Mouse (Mus musculus): ENCODE measurements around the gene Wscd2. TPM values are rescaled to one million over a fixed set of nuclear protein-coding genes. Genes with fewer than 3 reads are reported as not detected.

Wscd2 gene
- total RNA-seq, 2 experiments from 2014 or later: 84.5 to 89.7 TPM

DNA sequence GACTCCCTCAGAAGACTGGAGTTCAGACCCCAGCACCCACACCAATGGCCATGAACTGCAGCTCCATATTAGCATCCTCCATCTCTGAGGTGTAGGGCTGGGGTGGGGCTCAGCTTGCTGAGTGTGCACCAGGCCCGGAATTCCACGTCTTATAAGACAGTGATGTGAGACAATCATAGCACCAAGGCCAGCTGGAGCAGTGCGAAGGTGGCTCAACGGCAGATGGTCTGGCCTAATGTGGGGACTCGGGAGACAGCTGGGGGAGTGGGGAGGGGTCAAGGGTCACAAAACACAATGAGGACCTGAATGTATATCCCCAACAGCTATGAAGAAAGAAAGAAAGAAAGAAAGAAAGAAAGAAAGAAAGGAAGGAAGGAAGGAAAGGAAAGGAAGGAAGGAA lies 9.7 kb upstream of the Wscd2 start:
- DNase-seq (ENCODE audit: extremely low spot score in 1 of 2, low spot score in 1 of 2): no peak

GRCm38 (mm10) chr5:113485584-113486162 lies 4.5 kb upstream of the Wscd2 start:
- DNase-seq (ENCODE audit: extremely low spot score in 1 of 2, low spot score in 1 of 2): no peak

DNA sequence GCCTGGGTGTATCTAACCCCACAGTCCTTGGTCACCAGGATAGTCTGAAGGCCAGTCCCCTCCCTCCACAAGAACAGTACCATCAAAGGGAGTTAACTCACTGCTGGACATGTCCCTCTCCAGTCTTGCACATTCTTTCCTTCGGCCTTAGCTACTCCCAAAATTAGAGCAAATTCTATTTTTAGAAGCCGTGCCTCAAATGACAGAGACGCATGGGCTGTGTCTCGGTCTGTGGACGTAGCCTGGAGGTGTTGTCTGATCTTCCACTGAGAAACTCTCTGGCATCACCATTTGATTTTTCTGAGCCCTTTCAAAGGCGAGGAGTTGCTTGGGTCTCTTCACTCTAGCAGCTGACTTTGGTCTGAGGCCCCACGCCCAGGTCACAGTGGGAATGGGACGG lies 2.3 kb upstream of the Wscd2 start:
- DNase-seq (ENCODE audit: extremely low spot score in 1 of 2, low spot score in 1 of 2): no peak

- DNase-seq (ENCODE audit: extremely low spot score in 1 of 2, low spot score in 1 of 2): no peak
Observed at GRCm38 (mm10) chr5:113489617-113490016, 516 bp upstream of the Wscd2 start.

DNA sequence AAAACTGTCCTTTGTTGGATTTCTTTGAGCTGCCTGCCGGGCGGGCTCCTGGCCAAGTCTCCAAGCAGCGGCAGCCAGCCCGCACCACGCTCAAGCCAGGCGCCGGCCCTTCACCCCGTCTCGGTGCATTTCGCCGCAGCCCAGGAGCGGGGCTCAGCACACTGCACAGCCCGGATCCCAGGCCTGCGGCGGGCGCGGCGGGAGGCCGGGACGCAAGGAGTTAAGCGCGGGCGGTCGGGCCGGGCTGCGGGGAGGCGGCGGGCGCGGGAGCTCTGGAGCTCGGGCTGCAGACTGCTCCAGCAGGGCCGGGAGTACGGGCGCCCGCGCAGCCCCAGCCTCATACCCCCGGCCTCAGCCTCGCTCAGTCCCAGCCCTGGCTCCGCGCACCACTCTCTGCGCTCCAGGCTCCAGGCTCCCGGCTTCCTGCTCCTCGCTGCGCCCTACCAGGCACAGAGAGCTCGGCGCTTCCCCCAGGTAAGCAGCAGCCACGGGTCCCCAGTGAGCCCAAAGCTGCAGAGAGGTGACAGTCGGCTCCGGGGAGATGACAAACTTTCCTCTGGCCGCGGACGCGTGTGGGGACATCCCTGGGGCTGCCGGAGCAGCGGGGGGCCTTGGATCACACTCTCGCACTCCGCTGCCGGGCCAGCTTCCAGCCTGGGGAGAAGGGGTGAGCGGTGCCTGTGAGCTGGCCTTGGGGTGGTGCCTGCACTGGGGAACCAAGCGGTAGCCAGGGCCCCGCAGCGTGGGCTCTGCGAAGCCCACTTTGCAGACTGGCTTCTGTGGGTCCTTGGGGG lies 531 bp downstream of the Wscd2 start:
- DNase-seq (ENCODE audit: extremely low spot score in 1 of 2, low spot score in 1 of 2): peak; percentile 63 to 68

DNA sequence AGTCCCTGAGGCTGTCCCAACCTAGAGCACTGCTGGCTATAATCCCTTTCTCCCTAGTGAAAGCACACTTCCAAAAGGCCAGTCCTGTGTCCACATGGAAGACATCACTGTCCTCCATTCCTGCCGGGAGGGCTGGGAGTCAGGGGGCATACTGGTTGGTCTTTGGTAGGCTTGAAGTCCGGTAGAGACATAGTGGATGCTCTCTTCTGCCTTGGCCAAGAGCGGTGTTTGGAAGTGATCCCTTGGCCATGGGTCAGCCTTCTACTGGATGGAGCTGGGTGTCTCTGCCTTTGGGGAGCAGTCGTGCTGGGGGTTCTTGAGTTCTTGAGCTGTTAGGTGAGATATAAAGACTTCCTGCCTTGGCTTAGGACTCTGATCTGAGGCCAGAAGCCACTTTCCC lies 1.4 kb downstream of the Wscd2 start:
- DNase-seq (ENCODE audit: extremely low spot score in 1 of 2, low spot score in 1 of 2): no peak

GRCm38 (mm10) chr5:113491988-113492387 lies 1.9 kb downstream of the Wscd2 start:
- no peak for DNase-seq (ENCODE audit: extremely low spot score in 1 of 2, low spot score in 1 of 2)

- peak; percentile 32 to 48 for DNase-seq (ENCODE audit: extremely low spot score in 1 of 2, low spot score in 1 of 2)
Observed at GRCm38 (mm10) chr5:113492417-113493035, 2.4 kb downstream of the Wscd2 start.

- DNase-seq (ENCODE audit: extremely low spot score in 1 of 2, low spot score in 1 of 2): no peak
Observed at GRCm38 (mm10) chr5:113493997-113494396, 3.9 kb downstream of the Wscd2 start.

DNA sequence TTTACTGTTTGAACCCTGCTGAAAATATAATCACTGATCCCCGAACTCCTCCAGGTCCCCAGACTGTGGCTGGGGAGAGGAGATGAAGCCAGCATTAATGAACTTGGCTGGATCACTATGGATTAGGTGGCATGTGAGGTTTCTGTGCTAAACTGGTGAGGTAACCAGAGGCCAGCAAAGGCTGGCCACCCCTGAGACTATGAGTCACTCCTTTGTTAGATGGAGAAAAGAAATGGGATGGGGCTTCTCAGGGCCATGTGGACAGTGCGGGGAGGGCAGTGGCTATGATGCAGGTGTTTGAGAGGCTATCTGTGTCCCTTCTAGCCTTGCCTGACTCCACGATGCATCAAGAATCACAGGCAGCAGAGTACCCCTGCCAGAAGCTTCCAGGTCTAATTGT lies 6.8 kb downstream of the Wscd2 start:
- no peak for DNase-seq (ENCODE audit: extremely low spot score in 1 of 2, low spot score in 1 of 2)

- DNase-seq (ENCODE audit: extremely low spot score in 1 of 2, low spot score in 1 of 2): no peak
Observed at GRCm38 (mm10) chr5:113499421-113499820, 9.3 kb downstream of the Wscd2 start.

DNA sequence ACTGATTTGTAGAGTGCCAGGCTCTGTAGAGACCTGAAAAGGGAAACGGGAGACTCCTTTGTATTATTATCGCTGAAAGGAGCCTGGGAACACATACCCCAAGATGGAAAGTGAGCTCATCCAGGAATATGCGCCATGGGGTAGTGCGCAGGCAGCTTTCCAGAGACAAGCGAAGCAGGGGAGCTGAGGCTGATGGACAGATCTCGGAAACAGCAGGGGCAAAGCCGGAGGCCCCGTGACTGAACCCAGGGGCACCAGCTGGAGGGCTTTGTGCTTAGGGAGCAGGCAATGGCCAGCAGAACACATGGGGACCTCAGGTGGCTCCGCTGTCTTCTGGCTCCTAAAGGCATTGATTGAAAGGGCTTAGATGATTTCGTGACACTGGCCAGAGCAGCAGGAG lies 13.1 kb downstream of the Wscd2 start:
- DNase-seq (ENCODE audit: extremely low spot score in 1 of 2, low spot score in 1 of 2): peak in 1 of 2 experiments; percentile 31

GRCm38 (mm10) chr5:113504654-113505053 lies 14.5 kb downstream of the Wscd2 start:
- DNase-seq (ENCODE audit: extremely low spot score in 1 of 2, low spot score in 1 of 2): no peak

DNA sequence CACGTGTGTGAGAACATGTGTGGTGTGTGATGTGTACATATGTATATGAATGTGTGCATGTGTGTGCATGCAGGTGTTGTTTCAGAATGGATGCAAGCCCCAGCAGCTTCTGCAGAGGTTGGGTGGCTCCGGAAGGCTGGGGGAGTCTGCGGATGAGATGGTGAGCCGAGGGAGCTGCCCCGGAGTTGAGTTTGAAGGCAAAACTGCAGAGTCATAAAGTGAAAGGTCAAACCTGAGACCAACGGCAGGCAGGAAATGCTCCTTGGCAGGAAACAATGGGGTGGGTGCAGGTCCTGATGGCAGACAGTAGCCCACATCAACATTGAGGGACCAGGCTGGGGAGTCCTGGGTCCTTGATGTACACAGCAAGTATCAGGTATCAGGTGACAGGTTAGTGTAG lies 15.9 kb downstream of the Wscd2 start:
- no peak for DNase-seq (ENCODE audit: extremely low spot score in 1 of 2, low spot score in 1 of 2)

DNA sequence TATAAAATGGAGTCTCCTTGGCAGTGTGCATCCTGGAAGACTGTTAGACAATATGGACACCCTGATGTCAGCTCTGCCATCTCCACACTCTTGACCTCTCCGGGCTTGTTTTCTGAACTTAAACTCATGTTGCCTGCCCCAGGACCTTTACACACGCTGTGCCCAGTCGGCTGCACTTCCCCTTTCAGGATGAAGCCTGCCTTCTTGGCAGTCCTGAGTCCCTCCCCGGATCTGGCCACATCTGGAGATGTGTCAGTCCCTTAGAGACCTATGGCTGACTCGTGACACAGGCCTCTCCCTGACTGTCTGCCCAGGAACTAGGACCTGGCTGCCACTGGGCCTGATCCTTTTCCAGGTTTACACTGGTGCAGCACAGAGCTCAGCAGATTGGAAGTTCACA lies 16.6 kb downstream of the Wscd2 start:
- no peak for DNase-seq (ENCODE audit: extremely low spot score in 1 of 2, low spot score in 1 of 2)

DNA sequence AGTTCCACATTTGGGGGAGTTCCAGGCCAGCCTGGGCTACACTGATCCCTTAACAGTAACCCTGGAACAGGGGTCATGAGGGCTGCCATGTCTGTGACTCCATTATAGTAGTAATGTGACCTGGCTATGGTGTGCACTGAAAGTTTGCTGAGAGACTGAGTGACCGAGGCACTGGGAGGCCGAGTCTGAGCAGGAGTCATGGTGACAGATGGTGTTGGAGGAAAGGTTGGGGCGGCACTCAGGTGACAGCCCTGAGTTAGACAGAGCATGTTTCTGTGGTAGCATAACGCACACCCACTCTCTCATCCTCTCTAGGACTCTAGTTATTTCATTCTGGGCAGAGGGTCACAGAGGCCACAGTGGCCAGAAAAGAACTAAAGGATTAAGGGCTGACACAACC lies 19.0 kb downstream of the Wscd2 start:
- DNase-seq (ENCODE audit: extremely low spot score in 1 of 2, low spot score in 1 of 2): no peak

- no peak for DNase-seq (ENCODE audit: extremely low spot score in 1 of 2, low spot score in 1 of 2)
Observed at GRCm38 (mm10) chr5:113513640-113514039, 23.5 kb downstream of the Wscd2 start.

- DNase-seq (ENCODE audit: extremely low spot score in 1 of 2, low spot score in 1 of 2): peak in 1 of 2 experiments; percentile 51
Observed at GRCm38 (mm10) chr5:113514062-113514461, 23.9 kb downstream of the Wscd2 start.

DNA sequence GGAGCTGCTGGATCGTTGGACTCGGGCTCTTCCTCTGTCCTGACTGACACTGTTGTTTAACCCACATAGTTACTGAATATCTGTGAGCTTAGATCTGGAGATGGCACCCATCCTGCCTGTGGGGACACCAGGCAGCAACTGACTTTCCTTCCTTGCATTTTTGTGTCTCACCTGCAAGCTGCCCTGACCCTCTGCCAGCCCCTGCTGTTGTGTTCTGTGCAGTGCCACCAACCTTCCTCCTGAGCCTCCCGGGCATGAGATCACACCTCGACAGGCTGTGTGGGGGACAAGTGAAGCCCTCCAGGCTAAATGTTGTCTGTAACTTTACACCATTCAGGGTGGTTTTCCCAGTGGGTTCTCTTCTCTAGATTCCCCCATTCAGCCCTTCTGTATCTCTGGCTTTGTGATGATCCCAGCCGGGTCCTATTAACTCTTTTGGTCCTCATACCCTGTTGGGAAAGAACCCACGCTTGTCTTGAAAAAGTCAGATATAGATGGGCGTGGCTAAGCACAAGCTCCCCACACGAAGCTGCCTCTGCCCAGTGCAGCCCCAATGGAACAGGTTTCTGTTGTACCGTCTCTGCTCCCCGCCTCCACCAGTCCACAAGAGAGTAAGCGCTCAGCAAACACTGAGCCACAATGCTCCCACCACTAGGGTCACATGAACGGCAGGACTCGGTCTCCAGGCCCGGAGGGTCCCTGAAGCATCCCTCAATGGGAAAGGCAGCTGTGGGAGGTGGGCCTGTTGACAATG lies 26.2 kb downstream of the Wscd2 start:
- no peak for DNase-seq (ENCODE audit: extremely low spot score in 1 of 2, low spot score in 1 of 2)

DNA sequence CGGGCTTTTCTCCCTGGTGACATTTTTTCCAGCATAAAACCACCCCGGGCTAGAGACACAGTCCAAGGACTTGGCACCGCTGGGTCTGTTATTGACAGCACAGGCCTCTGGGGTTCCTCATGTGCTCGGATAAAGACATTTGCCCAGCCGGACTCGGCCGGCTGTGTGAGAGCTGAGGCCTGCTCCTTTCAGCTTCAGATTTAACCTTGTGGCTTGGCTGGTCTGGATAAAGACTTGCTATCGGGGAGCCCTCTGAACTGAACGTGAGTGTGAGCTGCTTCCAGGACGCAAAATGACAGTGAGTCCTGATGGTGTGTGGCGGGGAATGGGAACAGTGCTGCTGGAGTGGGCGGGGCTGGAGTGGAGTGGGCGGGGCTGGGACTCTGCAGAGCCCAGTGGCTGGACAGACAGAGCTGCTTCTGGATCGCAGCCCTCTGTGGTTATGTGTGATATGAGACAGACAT lies 26.8 kb downstream of the Wscd2 start:
- no peak for DNase-seq (ENCODE audit: extremely low spot score in 1 of 2, low spot score in 1 of 2)

DNA sequence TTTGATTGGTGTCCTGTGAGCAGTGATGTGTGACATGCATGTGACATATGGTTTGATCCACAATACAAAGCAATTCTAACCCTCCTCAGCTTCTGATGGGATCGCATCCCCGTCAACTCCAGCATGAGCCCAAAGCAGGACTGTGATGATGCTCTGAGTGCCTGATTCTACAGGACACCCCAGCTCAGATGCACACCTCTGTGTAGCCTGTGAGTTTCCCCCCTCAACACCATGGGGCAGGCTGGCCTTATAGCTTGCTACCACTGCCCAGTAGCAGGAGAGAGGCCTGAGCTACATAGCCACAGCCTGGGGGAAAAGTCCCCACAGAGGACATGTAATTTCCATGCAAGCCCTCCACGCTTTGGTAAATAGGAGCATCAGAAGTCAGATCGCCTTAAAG lies 27.3 kb downstream of the Wscd2 start:
- DNase-seq (ENCODE audit: extremely low spot score in 1 of 2, low spot score in 1 of 2): no peak

Measured in layer of hippocampus, postnatal 25 days (tissue).